Mouse (Mus musculus) neural tube, embryonic 11.5 days (tissue): ENCODE data around the gene Vash1. TPM values are rescaled to one million over a fixed set of nuclear protein-coding genes. Genes with fewer than 3 reads are reported as not detected.

Experiments
- ATAC-seq: fragments of 200-750 bp; cut with Nextera tagmentation; 2 replicates; pipeline ENCODE4 v1.8.0; 2017; ENCODE audit warnings: moderate number of reproducible peaks, mild to moderate bottlenecking, moderate TSS enrichment, moderate library complexity; ENCODE audit not compliant: insufficient read depth, low FRiP score, low TSS enrichment
- DNase-seq: peaks from one replicate; pipeline ENCODE4 v3.0.0-alpha.2; 2015; ENCODE audit warnings: low spot score
- H3K27ac ChIP-seq: fragments of 300-500 bp; sonication (generic); 2 replicates; pipeline ENCODE4 v1.5.1; 2014; ENCODE audit warnings: low read depth, mild to moderate bottlenecking, low read length
- H3K27me3 ChIP-seq: fragments of 300-500 bp; sonication (generic); 2 replicates; pipeline ENCODE4 v1.6.1; 2014; ENCODE audit warnings: mild to moderate bottlenecking, low read length, mixed read lengths; ENCODE audit not compliant: control insufficient read depth, insufficient read depth
- H3K36me3 ChIP-seq: fragments of 300-500 bp; sonication (generic); 2 replicates; pipeline ENCODE4 v1.6.1; 2014; ENCODE audit warnings: mild to moderate bottlenecking, low read length, moderate library complexity, mixed read lengths; ENCODE audit not compliant: control insufficient read depth, insufficient read depth
- H3K4me1 ChIP-seq: fragments of 300-500 bp; sonication (generic); 2 replicates; pipeline ENCODE4 v1.6.1; 2014; ENCODE audit warnings: low read length, mixed read lengths; ENCODE audit not compliant: control insufficient read depth, insufficient read depth
- H3K4me2 ChIP-seq: fragments of 300-500 bp; sonication (generic); 2 replicates; pipeline ENCODE4 v1.6.1; 2014; ENCODE audit warnings: low read depth, mild to moderate bottlenecking, moderate library complexity
- H3K4me3 ChIP-seq: fragments of 300-500 bp; sonication (generic); 2 replicates; pipeline ENCODE4 v1.5.1; 2014; ENCODE audit warnings: low read depth, low read length
- H3K9ac ChIP-seq: fragments of 300-500 bp; sonication (generic); 2 replicates; pipeline ENCODE4 v1.6.1; 2014; ENCODE audit warnings: mild to moderate bottlenecking, low read length
- H3K9me3 ChIP-seq: fragments of 300-500 bp; sonication (generic); 2 replicates; pipeline ENCODE4 v1.6.1; 2016; ENCODE audit warnings: low read length; ENCODE audit not compliant: control insufficient read depth
- WGBS: fragments of 180-500 bp; shearing (Covaris S2); extraction: QIAGEN DNeasy Blood & Tissue Kit; methylation state at CpG from one replicate; pipeline ENCODE4 v1.1.7; 2014; 5-methylcytosine and 5-hydroxymethylcytosine counted together
- polyA plus RNA-seq: library from polyadenylated mRNA; unstranded; fragments of >200 nt; fragmentation: Nextera tagmentation; extraction: Ambion mirVana; gene quantifications from 2 replicates; pipeline ENCODE4 v1.2.1, GENCODE M21; 2014

The Vash1 gene
- polyA plus RNA-seq = 26.6 and 27.8 TPM in 2 replicates

- H3K36me3 ChIP-seq = peaks cover 2% of the 10 kb centered on the region; the same call in 1 of the 2 replicates
- peak; percentile 75 for ATAC-seq
- H3K4me3 ChIP-seq = peak within 1 kb of the TSS; percentile 91
- H3K27me3 ChIP-seq = no peaks in the 10 kb centered on the region
- WGBS = under 1% methylated on average over 68 of the region's 94 CpGs
- H3K27ac ChIP-seq = peak within 1 kb of the TSS; percentile 99
- peak within 1 kb of the TSS; percentile 84 for H3K4me2 ChIP-seq
- peak within 1 kb of the TSS; percentile 98 for H3K9ac ChIP-seq
- peak; percentile 90 for DNase-seq
- H3K4me1 ChIP-seq = peaks cover 17% of the 10 kb centered on the region
- no peaks in the 10 kb centered on the region for H3K9me3 ChIP-seq
Measured at GRCm38 (mm10) chr12:86678591-86679545, at the start of gene Vash1. Gene Vash1, plus strand, starts transcription at chr12:86678700.

GRCm38 (mm10) chr12:86628783-86629172 lies 49.7 kb upstream of the Vash1 start:
- H3K36me3 ChIP-seq = no peaks in the 10 kb centered on the region
- no peaks in the 10 kb centered on the region for H3K4me1 ChIP-seq
- H3K4me2 ChIP-seq = no peak overlapping the region
- ATAC-seq (no peak), DNase-seq (no peak)
- no peak overlapping the region for H3K4me3 ChIP-seq
- no peak overlapping the region for H3K27ac ChIP-seq
- 81% methylated on average over 6 of the region's 6 CpGs for WGBS
- H3K9me3 ChIP-seq = no peaks in the 10 kb centered on the region
- H3K9ac ChIP-seq = no peak overlapping the region
- H3K27me3 ChIP-seq = no peaks in the 10 kb centered on the region

GRCm38 (mm10) chr12:86641763-86642162 lies 36.7 kb upstream of the Vash1 start:
- no peak for ATAC-seq
- H3K4me1 ChIP-seq = peaks cover 11% of the 10 kb centered on the region
- H3K36me3 ChIP-seq = no peaks in the 10 kb centered on the region
- H3K9ac ChIP-seq = no peak overlapping the region
- peak; percentile 25 for DNase-seq
- H3K27me3 ChIP-seq = no peaks in the 10 kb centered on the region
- H3K4me2 ChIP-seq = no peak overlapping the region
- no peak overlapping the region for H3K27ac ChIP-seq
- H3K9me3 ChIP-seq = no peaks in the 10 kb centered on the region
- H3K4me3 ChIP-seq = no peak overlapping the region
- WGBS = 36% methylated on average over 8 of the region's 8 CpGs

GRCm38 (mm10) chr12:86644512-86645273 lies 33.8 kb upstream of the Vash1 start:
- H3K27me3 ChIP-seq = no peaks in the 10 kb centered on the region
- no peak overlapping the region for H3K4me3 ChIP-seq
- peaks cover 12% of the 10 kb centered on the region for H3K4me1 ChIP-seq
- no peaks in the 10 kb centered on the region for H3K36me3 ChIP-seq
- DNase-seq (peak; percentile 65), ATAC-seq (peak; percentile 64; the same call in 1 of the 2 replicates)
- H3K4me2 ChIP-seq = no peak overlapping the region
- peak overlapping the region; percentile 62 for H3K27ac ChIP-seq
- 44% methylated on average over 17 of the region's 17 CpGs for WGBS
- H3K9ac ChIP-seq = 0 out of 2 replicates have a peak overlapping the region, but pooled peaks have one; percentile 37
- no peaks in the 10 kb centered on the region for H3K9me3 ChIP-seq

GRCm38 (mm10) chr12:86645494-86645893 lies 33.0 kb upstream of the Vash1 start:
- H3K9me3 ChIP-seq = no peaks in the 10 kb centered on the region
- DNase-seq (no peak), ATAC-seq (0 out of 2 replicates have a peak, but pooled peaks have one; percentile 45)
- peaks cover 12% of the 10 kb centered on the region for H3K4me1 ChIP-seq
- H3K36me3 ChIP-seq = no peaks in the 10 kb centered on the region
- H3K4me3 ChIP-seq = no peak overlapping the region
- H3K27ac ChIP-seq = no peak overlapping the region
- WGBS = 85% methylated on average over 5 of the region's 5 CpGs
- H3K9ac ChIP-seq = no peak overlapping the region
- H3K27me3 ChIP-seq = no peaks in the 10 kb centered on the region
- no peak overlapping the region for H3K4me2 ChIP-seq

- Histone ChIP-seq H3K36me3 (no peaks in the 10 kb centered on the region), H3K4me1 (peaks cover 12% of the 10 kb centered on the region), H3K9ac (no peak overlapping the region), H3K9me3 (no peaks in the 10 kb centered on the region), H3K27me3 (no peaks in the 10 kb centered on the region), H3K4me2 (no peak overlapping the region), H3K27ac (no peak overlapping the region), H3K4me3 (no peak overlapping the region)
- no peak for ATAC-seq
- DNase-seq = no peak
- 58% methylated on average over 9 of the region's 9 CpGs for WGBS
Measured at GRCm38 (mm10) chr12:86646831-86647230, 31.7 kb upstream of the Vash1 start.

GRCm38 (mm10) chr12:86647279-86647678 lies 31.2 kb upstream of the Vash1 start:
- ATAC-seq = no peak
- DNase-seq = no peak
- no peaks in the 10 kb centered on the region for H3K36me3 ChIP-seq

GRCm38 (mm10) chr12:86647736-86648135 lies 30.8 kb upstream of the Vash1 start:
- H3K27ac ChIP-seq = no peak overlapping the region
- no peak overlapping the region for H3K9ac ChIP-seq
- H3K36me3 ChIP-seq = no peaks in the 10 kb centered on the region
- no peak for DNase-seq
- no peaks in the 10 kb centered on the region for H3K27me3 ChIP-seq
- 91% methylated on average over 5 of the region's 5 CpGs for WGBS
- H3K4me1 ChIP-seq = peaks cover 12% of the 10 kb centered on the region
- H3K4me3 ChIP-seq = no peak overlapping the region
- no peak overlapping the region for H3K4me2 ChIP-seq
- no peak for ATAC-seq
- H3K9me3 ChIP-seq = no peaks in the 10 kb centered on the region

More at GRCm38 (mm10) chr12:86647279-86647678, 31.2 kb upstream of the Vash1 start:
- Histone ChIP-seq H3K9ac (no peak overlapping the region), H3K9me3 (no peaks in the 10 kb centered on the region), H3K4me2 (no peak overlapping the region), H3K4me1 (peaks cover 12% of the 10 kb centered on the region), H3K27ac (no peak overlapping the region), H3K27me3 (no peaks in the 10 kb centered on the region), H3K4me3 (no peak overlapping the region)
- WGBS = 65% methylated on average over 9 of the region's 9 CpGs
